Comparison of ENCODE assay signal across 26 mouse cellular contexts in the genomic region with DNA sequence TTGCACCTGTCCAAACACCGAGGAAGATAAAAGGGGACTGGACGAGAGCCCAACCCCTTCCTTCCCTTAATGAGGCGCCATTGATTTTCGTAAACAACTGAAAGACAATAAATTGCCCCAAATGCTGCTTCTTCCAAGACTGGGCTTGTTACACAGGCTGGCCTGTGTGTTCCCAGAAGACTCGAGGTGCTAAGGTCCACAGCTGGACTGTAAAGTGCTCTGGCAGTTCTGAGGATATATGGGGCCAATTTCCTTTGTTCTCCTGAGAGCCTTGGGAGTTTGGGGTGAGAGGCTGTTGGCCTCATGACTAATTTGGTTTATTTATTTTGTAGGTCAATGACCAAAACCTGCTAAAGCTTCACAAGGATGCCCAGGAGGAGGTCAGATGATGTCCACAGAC.
DNase-seq lines count a peak whose midpoint lies in the region; ATAC-seq and TF ChIP-seq lines count a peak whose summit lies in the region.
"Had no signal": no experiment of that assay in that cellular context is flagged by ENCODE, and none has a peak within 500 bp of the region (broad histone marks: within the 10 kb centered on the region; RNA-seq: fewer than 3 reads in every experiment).

No protein-coding gene starts in this region.

- TF ChIP-seq CTCF in kidney, postnatal 0 days (IDR thresholded peaks at IDR 0.05; ENCODE audit: low read depth): no peak

- no peak overlapping the region for H3K27ac ChIP-seq in kidney, postnatal 0 days
- no peak overlapping the region for H3K27ac ChIP-seq in intestine, embryonic 16.5 days (ENCODE audit: low read length)
- H3K27ac ChIP-seq: embryonic facial prominence, embryonic 12.5 days; embryonic facial prominence, embryonic 15.5 days; gastrocnemius, adult 2 months; heart, embryonic 15.5 days; hindbrain, embryonic 10.5 days; hindbrain, embryonic 13.5 days had no signal

- no peak overlapping the region for H3K4me2 ChIP-seq in kidney, postnatal 0 days (ENCODE audit: low read length)
- H3K4me2 ChIP-seq in intestine, embryonic 16.5 days (ENCODE audit: low read depth, low read length): no peak overlapping the region
- H3K4me2 ChIP-seq: embryonic facial prominence, embryonic 12.5 days; embryonic facial prominence, embryonic 15.5 days; heart, embryonic 12.5 days; heart, embryonic 15.5 days; hindbrain, embryonic 13.5 days had no signal

- H3K9me3 ChIP-seq in kidney, postnatal 0 days (replicated peaks; ENCODE audit: low read length): no peaks in the 10 kb centered on the region
- H3K9me3 ChIP-seq in intestine, embryonic 16.5 days (ENCODE audit: control insufficient read depth, low read length): no peaks in the 10 kb centered on the region
- H3K9me3 ChIP-seq: embryonic facial prominence, embryonic 12.5 days; embryonic facial prominence, embryonic 15.5 days; heart, embryonic 12.5 days; heart, embryonic 15.5 days; hindbrain, embryonic 10.5 days; hindbrain, embryonic 13.5 days had no signal

- no peak overlapping the region for H3K9ac ChIP-seq in kidney, postnatal 0 days (ENCODE audit: low read depth, low read length)
- H3K9ac ChIP-seq in intestine, embryonic 16.5 days (ENCODE audit: low read depth, low read length): no peak overlapping the region
- H3K9ac ChIP-seq: embryonic facial prominence, embryonic 12.5 days; embryonic facial prominence, embryonic 15.5 days; forebrain, postnatal 0 days; heart, embryonic 12.5 days; heart, embryonic 15.5 days; hindbrain, embryonic 13.5 days had no signal

- DNase-seq in kidney, postnatal 0 days (ENCODE audit: low spot score): peak; percentile 36
- no peak for DNase-seq in kidney, adult 8-10 months
- peak; percentile 53 for DNase-seq in embryo, embryonic 10 days (ENCODE audit: low spot score)
- DNase-seq in embryo, embryonic 10.5 days (ENCODE audit: low spot score): peak; percentile 22
- DNase-seq in layer of hippocampus, adult 9-11 months: no peak
- DNase-seq: adrenal gland, adult 8-10 months; adrenal gland, postnatal 25 days; cerebellum, adult 11-12 months; cerebellum, adult 8-10 months; cerebellum, postnatal 10 days; forebrain, postnatal 0 days; gastrocnemius, adult 2 months; gastrocnemius, postnatal 14 days; heart, adult 11 months; heart, postnatal 10 days; heart, postnatal 36 days had no signal

- no peaks in the 10 kb centered on the region for H3K27me3 ChIP-seq in kidney, postnatal 0 days (ENCODE audit: insufficient read depth, low read length)
- H3K27me3 ChIP-seq in intestine, embryonic 16.5 days (replicated peaks; ENCODE audit: control insufficient read depth, insufficient read depth, low read length): no peaks in the 10 kb centered on the region
- H3K27me3 ChIP-seq: embryonic facial prominence, embryonic 12.5 days; embryonic facial prominence, embryonic 15.5 days; heart, embryonic 12.5 days; heart, embryonic 15.5 days; hindbrain, embryonic 13.5 days had no signal

- H3K4me3 ChIP-seq in kidney, postnatal 0 days (replicated peaks; ENCODE audit: low read depth, low read length): no peak overlapping the region
- no peak overlapping the region for H3K4me3 ChIP-seq in intestine, embryonic 16.5 days (ENCODE audit: low read length)
- H3K4me3 ChIP-seq: embryonic facial prominence, embryonic 12.5 days; embryonic facial prominence, embryonic 15.5 days; gastrocnemius, adult 2 months; heart, embryonic 12.5 days; heart, embryonic 15.5 days; hindbrain, embryonic 10.5 days; hindbrain, embryonic 13.5 days had no signal

- ATAC-seq in kidney, postnatal 0 days (replicated peaks; ENCODE audit: low FRiP score, low read depth): no peak
- ATAC-seq in intestine, embryonic 16.5 days: peak; percentile 76
- ATAC-seq: CD4-positive, CD25-positive, alpha-beta regulatory T cell, adult 4 months; forebrain, embryonic 14.5 days; forebrain, postnatal 0 days; hindbrain, embryonic 16.5 days had no signal

- 40% methylated on average over 5 of the region's 5 CpGs for WGBS in kidney, postnatal 0 days
- WGBS in intestine, embryonic 16.5 days: 44% methylated on average over 5 of the region's 5 CpGs

- H3K36me3 ChIP-seq in kidney, postnatal 0 days (ENCODE audit: insufficient read depth, low read length): no peaks in the 10 kb centered on the region
- no peaks in the 10 kb centered on the region for H3K36me3 ChIP-seq in intestine, embryonic 16.5 days (ENCODE audit: control insufficient read depth, insufficient read depth, low read length)
- H3K36me3 ChIP-seq: embryonic facial prominence, embryonic 12.5 days; embryonic facial prominence, embryonic 15.5 days; heart, embryonic 12.5 days; heart, embryonic 15.5 days; hindbrain, embryonic 10.5 days; hindbrain, embryonic 13.5 days had no signal

- no peaks in the 10 kb centered on the region for H3K4me1 ChIP-seq in kidney, postnatal 0 days (replicated peaks; ENCODE audit: insufficient read depth, low read length)
- H3K4me1 ChIP-seq in intestine, embryonic 16.5 days (ENCODE audit: control insufficient read depth, insufficient read depth, low read length): peaks cover 5% of the 10 kb centered on the region; the same call in 1 of the 2 replicates
- H3K4me1 ChIP-seq: embryonic facial prominence, embryonic 12.5 days; embryonic facial prominence, embryonic 15.5 days; hindbrain, embryonic 10.5 days; hindbrain, embryonic 13.5 days had no signal

Comparison
In these comparisons a context has a peak if more than half of its experiments do, and no peak if none do; other contexts are left out.
1. DNase-seq: peak in kidney, postnatal 0 days (single experiment), embryo, embryonic 10 days (single experiment) and embryo, embryonic 10.5 days (single experiment); none in kidney, adult 8-10 months (0 of 2) and layer of hippocampus, adult 9-11 months (single experiment).